Mouse (Mus musculus): ENCODE measurements around the gene Jtb.
A peak's percentile ranks its signal among the peaks of the same experiment; 100 is the strongest.
"Not testable (repeated sequence)": the region's sequence is repeated elsewhere in the genome, so short reads cannot be mapped to it uniquely, and the experiment has no call there.

Jtb gene

DNA sequence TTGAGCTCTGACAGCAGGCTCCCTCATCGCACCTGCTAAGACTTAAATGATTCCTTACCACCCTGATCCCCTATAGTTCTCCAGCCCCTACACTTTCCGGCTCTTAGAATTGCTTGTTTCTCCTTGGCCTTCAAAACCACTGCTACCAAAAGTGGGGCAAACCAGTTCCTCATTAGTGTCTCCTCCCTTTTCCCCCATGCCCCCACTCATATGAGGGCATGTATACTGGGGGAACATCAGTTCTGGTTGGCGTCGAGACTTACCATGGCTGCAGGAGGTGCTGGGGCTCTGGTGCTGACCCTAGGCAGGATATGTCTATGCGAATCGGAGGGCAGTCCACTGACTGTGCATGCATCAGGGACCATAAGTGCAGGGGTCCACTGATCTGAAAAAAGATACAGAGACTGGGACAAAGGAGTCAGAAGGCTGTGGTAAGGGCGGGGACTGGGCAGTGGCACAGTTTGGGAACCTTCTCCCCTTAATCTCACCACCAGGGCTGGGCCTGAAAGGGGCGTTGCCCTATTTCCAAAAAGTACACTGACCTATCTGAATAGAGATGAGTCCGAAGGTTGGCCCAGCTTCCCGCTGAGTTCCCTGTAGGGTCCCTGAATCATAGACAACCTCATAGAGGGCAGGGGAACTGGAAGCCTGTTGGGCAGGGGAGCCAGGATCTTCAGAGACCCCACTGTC is 10.4 kb downstream of the Jtb start:
- Histone ChIP-seq H3K4me1 (replicated peaks; ENCODE audit: low read depth, low read length) (peaks cover 40% of the 10 kb centered on the region), H3K4me3 (replicated peaks; ENCODE audit: low read length) (no peak overlapping the region), H3K36me3 (ENCODE audit: insufficient read depth, low read length) (no peaks in the 10 kb centered on the region), H3K27me3 (ENCODE audit: insufficient read depth, low read length) (peaks cover 12% of the 10 kb centered on the region), H3K9me3 (ENCODE audit: low read length) (no peaks in the 10 kb centered on the region)
- TF ChIP-seq NANOG (IDR thresholded peaks at IDR 0.05; ENCODE audit: borderline replicate concordance, low read length) (no peak), CTCF (conservative IDR thresholded peaks at IDR 0.05; ENCODE audit: low read length) (no peak), POU5F1 (IDR thresholded peaks at IDR 0.05; ENCODE audit: borderline replicate concordance, low read length) (no peak)

DNA sequence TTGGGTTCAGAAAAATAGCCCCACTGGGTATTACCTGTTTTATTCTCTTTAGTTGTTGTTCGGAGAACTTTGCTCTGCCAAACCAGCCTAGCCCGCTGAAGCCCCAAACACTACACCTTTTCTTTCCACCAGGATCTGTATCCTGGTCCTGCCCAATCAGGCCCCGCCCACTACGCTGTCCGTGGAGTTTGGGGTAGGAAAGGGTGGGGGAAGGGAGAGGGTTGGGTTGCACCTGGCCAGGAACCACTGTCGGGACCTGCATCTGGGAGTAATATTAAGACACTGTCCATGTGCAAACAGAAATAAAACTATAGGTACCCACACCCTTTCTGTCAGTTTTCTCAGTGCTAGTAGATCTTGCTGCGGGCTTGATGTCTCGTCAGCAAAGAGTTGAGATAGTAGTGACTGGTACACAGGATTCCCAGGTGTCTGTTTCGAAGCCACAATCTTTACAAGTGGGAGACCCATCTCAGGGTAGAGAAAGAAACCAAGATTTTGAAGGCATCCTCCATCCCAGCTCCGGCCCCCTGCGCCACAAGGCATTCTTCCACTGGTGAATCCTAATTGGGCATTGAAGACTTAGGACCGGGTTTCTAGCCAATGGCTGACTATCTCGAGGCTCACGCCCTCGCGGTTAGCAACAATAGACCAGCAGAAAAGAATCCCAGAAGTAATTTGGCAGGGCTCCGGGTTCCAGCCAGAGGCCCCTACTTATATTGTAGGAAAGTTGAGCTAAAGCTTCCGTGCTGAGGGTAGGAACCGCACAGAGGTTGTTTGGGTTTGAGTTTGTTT is 11.8 kb downstream of the Jtb start, which contains the start of gene Creb3l4:
Gene Creb3l4, minus strand, starts transcription at position 529 of the 792 bp plus-strand sequence.
- Histone ChIP-seq H3K9me3 (ENCODE audit: low read length) (no peaks in the 10 kb centered on the region), H3K4me3 (replicated peaks; ENCODE audit: low read length) (peak within 1 kb of the TSS; percentile 73), H3K27me3 (ENCODE audit: insufficient read depth, low read length) (peaks cover 12% of the 10 kb centered on the region), H3K36me3 (ENCODE audit: insufficient read depth, low read length) (no peaks in the 10 kb centered on the region), H3K4me1 (replicated peaks; ENCODE audit: low read depth, low read length) (peaks cover 44% of the 10 kb centered on the region)
- TF ChIP-seq NANOG (IDR thresholded peaks at IDR 0.05; ENCODE audit: borderline replicate concordance, low read length), result no peak
- TF ChIP-seq CTCF (conservative IDR thresholded peaks at IDR 0.05; ENCODE audit: low read length), result no peak

DNA sequence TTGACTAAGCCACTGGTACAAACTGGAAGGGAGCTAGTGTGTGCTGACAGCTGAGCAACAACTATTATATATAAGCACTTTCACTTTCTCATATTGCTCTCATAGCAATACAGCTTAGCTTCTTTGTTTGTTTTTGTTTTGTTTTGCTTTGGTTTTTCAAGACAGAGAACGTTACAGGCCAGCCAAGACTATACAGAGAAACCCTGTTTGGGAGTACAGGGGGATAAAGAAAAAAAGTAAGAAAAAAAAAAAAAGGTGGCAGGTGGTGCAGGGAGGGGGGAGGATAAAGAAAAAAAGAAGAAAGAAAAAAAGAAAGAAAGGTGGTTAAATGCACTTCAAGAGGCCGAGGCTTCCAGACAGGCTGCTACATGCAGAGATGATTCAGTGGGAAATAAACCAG is 14.0 kb downstream of the Jtb start:
- Histone ChIP-seq H3K27me3 (ENCODE audit: insufficient read depth, low read length) (peaks cover 12% of the 10 kb centered on the region), H3K4me3 (replicated peaks; ENCODE audit: low read length) (no peak overlapping the region), H3K9me3 (ENCODE audit: low read length) (no peaks in the 10 kb centered on the region), H3K4me1 (replicated peaks; ENCODE audit: low read depth, low read length) (peaks cover 58% of the 10 kb centered on the region), H3K36me3 (ENCODE audit: insufficient read depth, low read length) (peaks cover 11% of the 10 kb centered on the region)
- no peak for TF ChIP-seq POU5F1 (IDR thresholded peaks at IDR 0.05; ENCODE audit: borderline replicate concordance, low read length)
- no peak for TF ChIP-seq CTCF (conservative IDR thresholded peaks at IDR 0.05; ENCODE audit: low read length)
- no peak for TF ChIP-seq NANOG (IDR thresholded peaks at IDR 0.05; ENCODE audit: borderline replicate concordance, low read length)

DNA sequence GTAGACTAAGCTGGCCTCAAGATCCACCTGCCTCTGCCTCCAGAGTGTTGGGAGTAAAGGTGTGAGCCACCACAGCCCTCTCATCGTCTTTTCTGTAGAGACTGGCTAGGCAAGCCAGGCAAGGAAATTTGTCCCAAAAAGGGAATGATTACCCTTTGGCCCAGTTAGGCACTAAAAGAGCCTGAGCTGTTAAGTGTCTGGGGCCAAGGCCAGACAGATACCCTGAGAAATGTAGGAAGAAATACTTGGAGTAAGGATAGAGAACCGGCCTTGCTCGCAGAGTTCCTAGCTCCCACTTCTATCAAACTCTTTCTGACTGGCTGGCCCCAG is 16.2 kb downstream of the Jtb start:
- peaks cover 47% of the 10 kb centered on the region for H3K4me1 ChIP-seq (replicated peaks; ENCODE audit: low read depth, low read length)
- no peaks in the 10 kb centered on the region for H3K9me3 ChIP-seq (ENCODE audit: low read length)
- peaks cover 32% of the 10 kb centered on the region for H3K36me3 ChIP-seq (ENCODE audit: insufficient read depth, low read length)
- no peaks in the 10 kb centered on the region for H3K27me3 ChIP-seq (ENCODE audit: insufficient read depth, low read length)
- peak overlapping the region; percentile 68 for H3K4me3 ChIP-seq (replicated peaks; ENCODE audit: low read length)
- TF ChIP-seq NANOG (IDR thresholded peaks at IDR 0.05; ENCODE audit: borderline replicate concordance, low read length) (no peak), CTCF (conservative IDR thresholded peaks at IDR 0.05; ENCODE audit: low read length) (no peak), POU5F1 (IDR thresholded peaks at IDR 0.05; ENCODE audit: borderline replicate concordance, low read length) (no peak)

DNA sequence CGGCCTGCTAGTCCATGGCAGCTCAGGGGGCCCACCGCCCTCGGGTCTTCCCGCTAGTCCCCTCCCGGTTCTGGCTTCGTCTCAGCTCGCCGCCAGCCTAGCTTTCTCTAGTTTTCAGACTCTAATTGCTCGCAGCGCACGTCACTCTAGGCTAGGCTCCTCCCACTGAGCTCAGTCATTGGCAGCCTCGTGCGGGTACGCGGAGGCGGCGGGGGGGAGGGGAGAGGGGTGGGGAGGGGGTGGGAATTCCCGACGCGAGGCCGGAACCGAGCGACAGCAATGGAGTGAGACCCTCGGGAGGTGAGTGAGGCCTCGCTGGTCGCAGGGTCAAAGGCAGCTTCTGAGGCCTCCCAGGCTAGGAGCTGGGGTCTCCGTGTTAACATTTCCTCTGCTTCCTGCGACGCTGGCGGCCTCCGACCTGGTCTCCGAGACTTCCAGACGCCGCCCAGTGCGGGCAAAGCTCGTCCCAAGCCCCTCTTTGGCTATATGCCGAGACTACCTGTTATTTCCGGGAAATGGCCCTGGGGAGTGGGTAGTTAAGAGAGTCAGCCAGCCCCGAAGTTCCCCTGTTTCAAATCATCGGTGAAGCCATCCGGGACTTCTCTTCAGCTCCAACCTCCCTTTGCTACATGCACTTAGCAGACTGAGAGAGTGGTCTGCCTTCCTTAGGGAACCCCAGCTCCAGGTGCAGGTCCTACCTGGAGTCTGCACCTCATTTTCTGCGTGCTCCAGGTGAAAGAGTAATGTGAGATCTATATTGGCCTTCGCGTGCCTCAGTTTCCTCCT is 16.8 kb downstream of the Jtb start, which contains the start of gene Slc39a1:
Gene Slc39a1, plus strand, starts transcription at position 213 of the 786 bp plus-strand sequence.
- H3K36me3 ChIP-seq (ENCODE audit: insufficient read depth, low read length), result peaks cover 33% of the 10 kb centered on the region
- peaks cover 42% of the 10 kb centered on the region for H3K4me1 ChIP-seq (replicated peaks; ENCODE audit: low read depth, low read length)
- H3K27me3 ChIP-seq (ENCODE audit: insufficient read depth, low read length), result no peaks in the 10 kb centered on the region
- peak within 1 kb of the TSS; percentile 87 for H3K4me3 ChIP-seq (replicated peaks; ENCODE audit: low read length)
- TF ChIP-seq POU5F1 (IDR thresholded peaks at IDR 0.05; ENCODE audit: borderline replicate concordance, low read length), result no peak
- no peak for TF ChIP-seq CTCF (conservative IDR thresholded peaks at IDR 0.05; ENCODE audit: low read length)
- no peak for TF ChIP-seq NANOG (IDR thresholded peaks at IDR 0.05; ENCODE audit: borderline replicate concordance, low read length)
- no peaks in the 10 kb centered on the region for H3K9me3 ChIP-seq (ENCODE audit: low read length)

DNA sequence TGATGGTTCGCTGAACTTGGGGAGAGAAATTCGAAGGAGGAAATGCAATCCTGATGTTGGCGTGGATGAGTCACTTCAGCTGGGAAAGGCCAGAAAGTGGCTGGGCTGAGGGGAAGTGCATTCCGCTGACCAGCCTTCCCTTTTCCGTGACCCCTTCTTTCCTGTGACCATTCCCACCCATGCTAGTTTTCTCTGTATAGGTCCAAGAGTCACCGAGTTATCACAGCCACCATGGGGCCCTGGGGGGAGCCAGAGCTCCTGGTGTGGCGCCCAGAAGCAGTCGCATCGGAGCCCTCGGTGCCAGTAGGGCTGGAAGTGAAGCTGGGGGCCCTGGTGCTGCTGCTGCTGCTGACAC is 17.3 kb downstream of the Jtb start:
- no peaks in the 10 kb centered on the region for H3K27me3 ChIP-seq (ENCODE audit: insufficient read depth, low read length)
- H3K4me1 ChIP-seq (replicated peaks; ENCODE audit: low read depth, low read length), result peaks cover 37% of the 10 kb centered on the region
- H3K9me3 ChIP-seq (ENCODE audit: low read length), result no peaks in the 10 kb centered on the region
- H3K36me3 ChIP-seq (ENCODE audit: insufficient read depth, low read length), result peaks cover 33% of the 10 kb centered on the region
- H3K4me3 ChIP-seq (replicated peaks; ENCODE audit: low read length), result peak overlapping the region; percentile 87
- TF ChIP-seq NANOG (IDR thresholded peaks at IDR 0.05; ENCODE audit: borderline replicate concordance, low read length), result no peak
- no peak for TF ChIP-seq POU5F1 (IDR thresholded peaks at IDR 0.05; ENCODE audit: borderline replicate concordance, low read length)
- no peak for TF ChIP-seq CTCF (conservative IDR thresholded peaks at IDR 0.05; ENCODE audit: low read length)

DNA sequence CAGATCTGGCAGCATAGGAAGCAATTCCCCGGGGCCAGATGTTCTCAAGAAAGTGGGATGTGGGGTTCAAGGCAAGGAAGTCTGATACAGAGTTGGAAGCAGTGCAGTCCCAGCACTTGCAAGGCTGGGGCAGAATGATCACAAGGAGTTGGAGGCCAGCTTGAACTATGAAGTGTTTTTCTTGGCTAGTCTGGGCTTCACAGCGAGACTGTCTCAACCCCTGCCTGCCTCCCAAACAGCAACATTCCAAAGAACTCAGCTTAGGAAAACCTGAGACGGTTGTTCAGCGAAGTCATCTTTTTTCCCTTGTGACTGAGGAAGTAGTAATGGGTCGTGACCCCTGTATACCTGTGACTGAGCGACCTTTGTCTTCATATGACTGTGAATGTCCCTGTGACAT is 19.4 kb downstream of the Jtb start:
- H3K36me3 ChIP-seq (ENCODE audit: insufficient read depth, low read length), result peaks cover 33% of the 10 kb centered on the region
- no peaks in the 10 kb centered on the region for H3K27me3 ChIP-seq (ENCODE audit: insufficient read depth, low read length)
- TF ChIP-seq POU5F1 (IDR thresholded peaks at IDR 0.05; ENCODE audit: borderline replicate concordance, low read length) (no peak), CTCF (conservative IDR thresholded peaks at IDR 0.05; ENCODE audit: low read length) (no peak), NANOG (IDR thresholded peaks at IDR 0.05; ENCODE audit: borderline replicate concordance, low read length) (no peak)
- peaks cover 43% of the 10 kb centered on the region for H3K4me1 ChIP-seq (replicated peaks; ENCODE audit: low read depth, low read length)
- no peaks in the 10 kb centered on the region for H3K9me3 ChIP-seq (ENCODE audit: low read length)
- no peak overlapping the region for H3K4me3 ChIP-seq (replicated peaks; ENCODE audit: low read length)

DNA sequence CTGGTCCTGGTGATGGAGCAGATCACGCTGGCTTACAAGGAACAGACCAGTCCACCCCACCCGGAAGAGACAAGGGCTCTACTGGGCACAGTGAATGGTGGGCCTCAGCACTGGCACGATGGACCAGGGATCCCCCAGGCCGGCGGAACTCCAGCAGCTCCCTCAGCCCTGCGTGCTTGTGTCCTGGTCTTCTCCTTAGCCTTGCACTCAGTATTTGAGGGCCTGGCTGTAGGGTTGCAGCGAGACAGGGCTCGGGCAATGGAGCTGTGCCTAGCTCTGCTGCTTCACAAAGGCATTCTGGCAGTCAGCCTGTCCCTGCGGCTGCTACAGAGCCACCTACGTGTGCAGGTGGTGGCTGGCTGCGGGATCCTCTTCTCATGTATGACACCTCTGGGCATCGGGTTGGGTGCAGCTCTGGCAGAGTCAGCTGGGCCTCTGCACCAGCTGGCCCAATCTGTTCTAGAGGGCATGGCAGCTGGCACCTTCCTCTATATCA is 20.4 kb downstream of the Jtb start:
- H3K36me3 ChIP-seq (ENCODE audit: insufficient read depth, low read length), result peaks cover 43% of the 10 kb centered on the region
- not testable (repeated sequence) for H3K27me3 ChIP-seq (ENCODE audit: insufficient read depth, low read length); H3K9me3 ChIP-seq (ENCODE audit: low read length); H3K4me3 ChIP-seq (replicated peaks; ENCODE audit: low read length)
- H3K4me1 ChIP-seq (replicated peaks; ENCODE audit: low read depth, low read length), result peaks cover 45% of the 10 kb centered on the region

DNA sequence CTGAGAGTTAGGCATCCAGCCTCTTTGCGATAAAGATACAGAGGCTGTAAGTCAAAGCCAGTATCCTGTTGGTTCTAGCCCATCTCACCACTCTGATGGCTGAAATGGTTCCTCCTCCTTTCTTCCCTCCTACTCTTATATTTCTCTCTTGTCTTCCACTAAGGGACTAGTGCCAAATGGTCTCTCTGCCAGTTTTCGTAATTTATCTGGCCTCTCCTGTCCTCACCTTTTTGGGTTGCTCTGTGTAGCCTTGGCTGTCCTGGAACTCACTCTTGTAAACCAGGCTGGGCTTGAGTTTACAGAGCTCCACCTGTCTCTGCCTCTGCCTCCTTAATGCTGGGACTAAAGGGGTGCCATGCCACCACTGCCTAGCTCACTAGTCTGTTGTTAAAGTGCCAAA is 21.3 kb downstream of the Jtb start:
- H3K27me3 ChIP-seq (ENCODE audit: insufficient read depth, low read length); H3K9me3 ChIP-seq (ENCODE audit: low read length); H3K4me3 ChIP-seq (replicated peaks; ENCODE audit: low read length): not testable (repeated sequence)
- peaks cover 45% of the 10 kb centered on the region for H3K4me1 ChIP-seq (replicated peaks; ENCODE audit: low read depth, low read length)
- peaks cover 52% of the 10 kb centered on the region for H3K36me3 ChIP-seq (ENCODE audit: insufficient read depth, low read length)

DNA sequence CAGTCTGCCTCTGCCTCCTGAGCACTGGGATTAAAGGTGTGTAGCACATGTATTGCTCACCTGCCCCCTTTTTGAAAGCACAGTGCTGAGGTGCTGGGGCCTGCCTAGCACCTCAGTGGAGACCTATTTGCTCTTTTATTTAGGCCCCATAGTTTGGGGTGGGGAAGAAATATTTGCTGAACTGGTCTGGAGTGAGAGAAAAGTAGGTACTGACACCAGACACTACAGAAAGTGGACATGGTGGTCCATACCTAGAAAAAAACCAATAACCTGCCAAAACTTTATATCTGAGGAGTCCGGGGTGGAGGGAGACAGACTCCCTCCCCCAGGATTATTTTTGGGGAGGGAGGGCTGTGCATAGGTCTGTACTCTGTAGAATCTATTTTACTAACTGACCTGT is 21.8 kb downstream of the Jtb start:
- H3K4me1 ChIP-seq (replicated peaks; ENCODE audit: low read depth, low read length), result peaks cover 43% of the 10 kb centered on the region

More for the DNA sequence above, 21.8 kb downstream of the Jtb start:
- not testable (repeated sequence) for H3K9me3 ChIP-seq (ENCODE audit: low read length); H3K4me3 ChIP-seq (replicated peaks; ENCODE audit: low read length); H3K27me3 ChIP-seq (ENCODE audit: insufficient read depth, low read length)
- H3K36me3 ChIP-seq (ENCODE audit: insufficient read depth, low read length), result peaks cover 57% of the 10 kb centered on the region

Data from E14TG2a.4 (cell line).